Mouse (Mus musculus): ENCODE results near the gene Slbp.

- no peak for TF ChIP-seq CTCF (IDR thresholded peaks at IDR 0.05; ENCODE audit: extremely low read depth, insufficient read length, insufficient replicate concordance, low read depth, low read length)
- TF ChIP-seq POLR2A (IDR thresholded peaks at IDR 0.05; ENCODE audit: low read depth, low read length) = no peak
These were observed 38.0 kb downstream of the Slbp start for GRCm38 (mm10) chr5:33614391-33614790.

All from small intestine, adult 2 months (tissue).